Mouse (Mus musculus) midbrain, embryonic 13.5 days (tissue): ENCODE measurements at regions not wholly inside any gene's neighbourhood (a gene's known extent, or its start where the extent isn't known, plus 50 kb on each side); places are given as distances from the start of the nearest gene placed in this dataset.

Experiments
- ATAC-seq: fragments of 200-750 bp; cut with Nextera tagmentation; 2 replicates; pipeline ENCODE4 v1.8.0; 2017; ENCODE audit warnings: mild to moderate bottlenecking, moderate TSS enrichment, moderate library complexity
- H3K27ac ChIP-seq: fragments of 300-500 bp; sonication (generic); 2 replicates; pipeline ENCODE4 v1.5.1; 2015; ENCODE audit warnings: inconsistent platforms, mild to moderate bottlenecking, moderate library complexity
- H3K27me3 ChIP-seq: fragments of 300-500 bp; sonication (generic); 2 replicates; pipeline ENCODE4 v1.6.1; 2015; ENCODE audit warnings: mild to moderate bottlenecking, inconsistent platforms
- H3K36me3 ChIP-seq: fragments of 300-500 bp; sonication (generic); 2 replicates; pipeline ENCODE4 v1.6.1; 2015; ENCODE audit warnings: mild to moderate bottlenecking, inconsistent platforms
- H3K4me1 ChIP-seq: fragments of 300-500 bp; sonication (generic); replicated peaks from 2 replicates; pipeline ENCODE4 v1.6.1; 2015; ENCODE audit warnings: inconsistent platforms
- H3K4me2 ChIP-seq: fragments of 300-500 bp; sonication (generic); replicated peaks from 2 replicates; pipeline ENCODE4 v1.6.1; 2015; ENCODE audit warnings: moderate library complexity, mild to moderate bottlenecking, inconsistent platforms
- H3K4me3 ChIP-seq: fragments of 300-500 bp; sonication (generic); replicated peaks from 2 replicates; pipeline ENCODE4 v1.5.1; 2015; ENCODE audit warnings: mild to moderate bottlenecking, inconsistent platforms
- H3K9ac ChIP-seq: fragments of 300-500 bp; sonication (generic); replicated peaks from 2 replicates; pipeline ENCODE4 v1.6.1; 2015; ENCODE audit warnings: mild to moderate bottlenecking, inconsistent platforms
- H3K9me3 ChIP-seq: fragments of 300-500 bp; sonication (generic); 2 replicates; pipeline ENCODE4 v1.6.1; 2016; ENCODE audit warnings: mild to moderate bottlenecking, inconsistent platforms
- WGBS: fragments of 180-500 bp; shearing (Covaris S2); methylation state at CpG from one replicate; pipeline ENCODE4 v1.1.7; 2015; 5-methylcytosine and 5-hydroxymethylcytosine counted together

GRCm38 (mm10) chr1:78050231-78050630 is 146.7 kb downstream of the Pax3 start:
- no peak for ATAC-seq
- Histone ChIP-seq H3K9ac (no peak overlapping the region), H3K27ac (no peak overlapping the region), H3K27me3 (no peaks in the 10 kb centered on the region), H3K4me1 (no peaks in the 10 kb centered on the region), H3K9me3 (no peaks in the 10 kb centered on the region), H3K4me2 (no peak overlapping the region), H3K4me3 (no peak overlapping the region), H3K36me3 (no peaks in the 10 kb centered on the region)
- WGBS: 96% methylated on average over 3 of the region's 3 CpGs

DNA sequence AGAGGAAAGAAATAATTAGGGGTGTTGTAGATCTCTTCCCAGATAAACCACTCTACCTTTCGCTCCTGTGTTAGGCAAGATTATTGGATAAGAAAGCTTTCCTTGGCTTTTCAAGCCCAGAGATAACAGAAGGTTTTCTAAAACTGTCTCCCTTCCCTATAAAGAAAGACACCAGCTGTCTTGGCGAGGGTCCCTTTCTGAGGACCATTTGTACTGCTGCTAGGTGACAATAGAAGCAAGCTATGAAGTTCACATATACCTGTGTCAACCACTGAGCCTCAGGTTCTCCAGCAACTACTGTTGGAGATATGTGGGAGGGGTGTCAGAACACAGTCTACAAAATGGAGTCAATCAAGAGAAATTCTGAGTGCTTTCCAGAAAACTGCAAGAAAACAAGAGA is 164.6 kb downstream of the Pax3 start:
- Histone ChIP-seq H3K36me3 (no peaks in the 10 kb centered on the region), H3K27me3 (no peaks in the 10 kb centered on the region), H3K4me3 (no peak overlapping the region), H3K27ac (no peak overlapping the region), H3K9me3 (no peaks in the 10 kb centered on the region), H3K4me2 (no peak overlapping the region), H3K9ac (no peak overlapping the region), H3K4me1 (no peaks in the 10 kb centered on the region)
- no peak for ATAC-seq
- WGBS: 92% methylated on average over 2 of the region's 2 CpGs

DNA sequence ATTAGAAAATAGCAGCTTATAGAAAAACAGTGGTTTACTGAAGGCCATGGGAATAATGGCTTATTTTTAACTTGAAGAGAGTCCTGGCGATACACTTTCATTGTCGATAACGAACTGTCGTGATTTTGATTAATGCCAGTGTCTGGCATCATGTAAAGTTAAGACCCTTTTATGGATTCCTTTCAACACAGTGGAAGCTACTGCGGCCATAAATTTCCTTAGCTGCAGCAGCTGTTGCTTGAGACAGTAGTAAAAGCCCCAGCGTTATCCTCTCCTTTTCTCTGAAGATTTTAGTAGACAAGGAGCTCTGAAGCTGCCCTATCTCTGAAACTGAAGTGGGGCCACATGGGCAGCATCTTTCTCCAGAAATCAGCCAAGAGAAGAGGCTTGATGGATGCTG is 175.2 kb downstream of the Pax3 start:
- no peaks in the 10 kb centered on the region for H3K9me3 ChIP-seq
- H3K27me3 ChIP-seq: peaks cover 3% of the 10 kb centered on the region; the same call in 1 of the 2 replicates
- no peak overlapping the region for H3K9ac ChIP-seq
- 80% methylated on average over 6 of the region's 6 CpGs for WGBS
- ATAC-seq: no peak
- H3K4me1 ChIP-seq: peaks cover 9% of the 10 kb centered on the region
- no peak overlapping the region for H3K4me3 ChIP-seq
- H3K36me3 ChIP-seq: no peaks in the 10 kb centered on the region
- H3K27ac ChIP-seq: no peak overlapping the region
- H3K4me2 ChIP-seq: no peak overlapping the region

GRCm38 (mm10) chr1:78021014-78021413 is 175.9 kb downstream of the Pax3 start:
- H3K9ac ChIP-seq: no peak overlapping the region

DNA sequence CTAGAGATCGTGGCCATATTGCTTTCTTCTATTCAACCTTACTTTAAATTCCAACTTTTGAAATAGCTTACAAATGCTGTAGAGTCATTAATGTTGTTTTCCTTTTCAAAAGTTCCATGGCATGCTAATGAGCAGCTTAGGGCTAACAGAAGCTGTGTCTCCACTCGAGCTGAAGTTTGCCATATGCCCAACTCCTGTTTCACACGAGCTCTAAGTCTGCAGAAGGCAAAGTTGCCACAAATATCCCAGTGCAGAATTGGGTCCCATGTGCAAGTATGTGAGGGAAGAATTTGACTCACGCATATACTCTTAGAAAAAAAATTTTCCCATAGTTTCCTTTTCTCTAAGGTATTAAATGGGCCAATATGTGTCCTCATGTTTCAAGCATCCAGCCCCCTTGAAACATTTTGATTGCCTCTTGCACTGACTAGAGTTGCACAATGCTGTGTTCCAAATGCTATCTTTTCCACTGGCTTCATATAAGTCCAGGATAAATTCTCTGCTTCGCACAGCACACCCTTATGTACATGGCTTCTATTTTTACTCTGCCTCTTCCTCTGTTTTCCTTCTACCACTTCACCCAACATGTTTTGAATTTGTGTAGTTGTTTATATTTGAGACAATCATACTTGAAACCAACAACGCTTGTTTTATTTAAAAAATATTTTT is 178.9 kb downstream of the Pax3 start:
- Histone ChIP-seq H3K9ac (no peak overlapping the region), H3K27ac (no peak overlapping the region), H3K9me3 (no peaks in the 10 kb centered on the region), H3K36me3 (no peaks in the 10 kb centered on the region), H3K4me1 (peaks cover 14% of the 10 kb centered on the region), H3K4me2 (no peak overlapping the region), H3K4me3 (no peak overlapping the region), H3K27me3 (peaks cover 3% of the 10 kb centered on the region; the same call in 1 of the 2 replicates)
- no peak for ATAC-seq
- WGBS: 77% methylated on average over 6 of the region's 6 CpGs

More at GRCm38 (mm10) chr1:78021014-78021413, 175.9 kb downstream of the Pax3 start:
- H3K9me3 ChIP-seq: no peaks in the 10 kb centered on the region
- no peaks in the 10 kb centered on the region for H3K36me3 ChIP-seq
- H3K27me3 ChIP-seq: peaks cover 3% of the 10 kb centered on the region; the same call in 1 of the 2 replicates
- H3K4me2 ChIP-seq: no peak overlapping the region
- no peak overlapping the region for H3K4me3 ChIP-seq
- WGBS: 77% methylated on average over 6 of the region's 6 CpGs
- H3K4me1 ChIP-seq: peaks cover 14% of the 10 kb centered on the region
- ATAC-seq: no peak
- no peak overlapping the region for H3K27ac ChIP-seq

- H3K4me2 ChIP-seq: peak overlapping the region; percentile 51
- H3K9me3 ChIP-seq: no peaks in the 10 kb centered on the region
- peak overlapping the region; percentile 46; the same call in 1 of the 2 replicates for H3K9ac ChIP-seq
- H3K4me3 ChIP-seq: peak overlapping the region; percentile 15
- peaks cover 8% of the 10 kb centered on the region for H3K4me1 ChIP-seq
- H3K27ac ChIP-seq: 0 out of 2 replicates have a peak overlapping the region, but pooled peaks have one; percentile 6
- peaks cover 3% of the 10 kb centered on the region; the same call in 1 of the 2 replicates for H3K27me3 ChIP-seq
- 35% methylated on average over 18 of the region's 18 CpGs for WGBS
- no peak for ATAC-seq
- H3K36me3 ChIP-seq: no peaks in the 10 kb centered on the region
Observed at GRCm38 (mm10) chr1:78016541-78017267, 180.2 kb downstream of the Pax3 start.

- ATAC-seq: no peak
- Histone ChIP-seq H3K36me3 (no peaks in the 10 kb centered on the region), H3K27ac (no peak overlapping the region), H3K9me3 (no peaks in the 10 kb centered on the region), H3K27me3 (peaks cover 3% of the 10 kb centered on the region; the same call in 1 of the 2 replicates), H3K9ac (no peak overlapping the region), H3K4me1 (peaks cover 7% of the 10 kb centered on the region), H3K4me2 (no peak overlapping the region), H3K4me3 (no peak overlapping the region)
- WGBS: 38% methylated on average over 3 of the region's 3 CpGs
Observed at GRCm38 (mm10) chr1:78015999-78016398, 180.9 kb downstream of the Pax3 start.

- H3K27me3 ChIP-seq: 0 out of 2 replicates have a peak, but pooled peaks cover 6% of the 10 kb centered on the region
- no peak overlapping the region for H3K4me3 ChIP-seq
- H3K4me2 ChIP-seq: no peak overlapping the region
- no peak for ATAC-seq
- H3K4me1 ChIP-seq: peaks cover 14% of the 10 kb centered on the region
- WGBS: 9% methylated on average over 3 of the region's 3 CpGs
- H3K9ac ChIP-seq: no peak overlapping the region
- H3K36me3 ChIP-seq: no peaks in the 10 kb centered on the region
- no peak overlapping the region for H3K27ac ChIP-seq
- no peaks in the 10 kb centered on the region for H3K9me3 ChIP-seq
Observed at GRCm38 (mm10) chr1:78013396-78013795, 183.5 kb downstream of the Pax3 start.

- Histone ChIP-seq H3K4me2 (no peak overlapping the region), H3K36me3 (no peaks in the 10 kb centered on the region), H3K27me3 (peaks cover 11% of the 10 kb centered on the region; the same call in 1 of the 2 replicates), H3K9ac (no peak overlapping the region), H3K4me1 (peaks cover 6% of the 10 kb centered on the region; the same call in 1 of the 2 replicates), H3K27ac (no peak overlapping the region), H3K9me3 (no peaks in the 10 kb centered on the region), H3K4me3 (no peak overlapping the region)
- WGBS: 34% methylated on average over 16 of the region's 16 CpGs
- ATAC-seq: no peak
Observed at GRCm38 (mm10) chr1:78008811-78009410, 188.0 kb downstream of the Pax3 start.

- no peak for ATAC-seq
- Histone ChIP-seq H3K9ac (no peak overlapping the region), H3K9me3 (no peaks in the 10 kb centered on the region), H3K27me3 (peaks cover 11% of the 10 kb centered on the region; the same call in 1 of the 2 replicates), H3K4me1 (peaks cover 6% of the 10 kb centered on the region; the same call in 1 of the 2 replicates), H3K27ac (no peak overlapping the region), H3K4me2 (no peak overlapping the region), H3K4me3 (no peak overlapping the region), H3K36me3 (no peaks in the 10 kb centered on the region)
- 80% methylated on average over 3 of the region's 3 CpGs for WGBS
Observed at GRCm38 (mm10) chr1:78004376-78004775, 192.6 kb downstream of the Pax3 start.

DNA sequence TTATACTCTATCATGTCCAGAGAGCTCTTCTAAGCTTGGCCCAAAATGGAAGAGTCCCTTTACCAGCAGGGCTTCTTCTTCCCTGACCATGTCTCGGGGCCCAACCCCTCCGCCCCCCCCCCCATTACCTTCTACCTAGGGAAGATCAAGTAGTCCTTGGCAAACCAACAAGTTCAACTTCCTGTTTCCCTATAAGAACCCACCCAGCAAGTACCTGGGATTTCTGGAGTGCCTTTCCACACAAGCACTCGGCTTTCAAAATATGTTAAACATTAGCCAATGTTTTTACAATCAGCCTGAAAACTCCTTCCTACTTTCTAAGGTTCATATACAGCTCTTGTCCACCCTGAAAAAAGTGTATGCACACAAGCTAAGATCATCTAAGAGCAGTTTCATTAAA is 198.2 kb downstream of the Pax3 start:
- ATAC-seq: no peak
- Histone ChIP-seq H3K9me3 (no peaks in the 10 kb centered on the region), H3K36me3 (no peaks in the 10 kb centered on the region), H3K9ac (no peak overlapping the region), H3K27ac (no peak overlapping the region), H3K4me3 (no peak overlapping the region), H3K4me1 (no peaks in the 10 kb centered on the region), H3K27me3 (no peaks in the 10 kb centered on the region), H3K4me2 (no peak overlapping the region)
- 95% methylated on average over 3 of the region's 3 CpGs for WGBS

DNA sequence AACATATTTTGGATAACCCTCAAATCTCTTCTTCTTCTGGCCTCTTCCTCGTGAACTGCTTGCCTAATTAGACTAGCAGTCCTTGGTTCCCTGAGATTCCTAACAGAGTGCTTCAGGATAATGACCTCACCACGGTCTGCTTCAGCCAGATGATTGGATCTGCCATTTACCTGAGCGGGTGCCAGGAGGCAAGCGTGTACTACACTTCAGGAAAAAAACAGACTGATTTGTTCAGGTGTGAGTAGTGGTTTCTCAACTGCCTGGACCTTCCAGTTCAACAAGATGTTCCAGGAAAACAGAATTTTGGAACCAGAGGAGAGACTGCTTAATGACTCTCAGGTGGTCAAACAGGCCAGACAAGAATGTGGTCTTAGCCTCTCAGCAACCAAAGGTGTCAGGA is 215.4 kb downstream of the Pax3 start:
- ATAC-seq: no peak
- H3K9me3 ChIP-seq: no peaks in the 10 kb centered on the region
- H3K27me3 ChIP-seq: peaks cover 37% of the 10 kb centered on the region
- no peak overlapping the region for H3K27ac ChIP-seq
- no peak overlapping the region for H3K4me2 ChIP-seq
- no peaks in the 10 kb centered on the region for H3K4me1 ChIP-seq
- no peak overlapping the region for H3K9ac ChIP-seq
- no peaks in the 10 kb centered on the region for H3K36me3 ChIP-seq
- WGBS: 84% methylated on average over 4 of the region's 4 CpGs
- H3K4me3 ChIP-seq: no peak overlapping the region
